ENCODE assay signal across 11 mouse cellular contexts in genomic region chr10:122800003-122800731, GRCm38 (mm10).
DNase-seq lines count a peak whose midpoint lies in the region; ATAC-seq and TF ChIP-seq lines count a peak whose summit lies in the region.
"Had no signal": no experiment of that assay in that cellular context is flagged by ENCODE, and none has a peak within 500 bp of the region (broad histone marks: within the 10 kb centered on the region; RNA-seq: fewer than 3 reads in every experiment).

No protein-coding gene starts in this region.

- H3K36me3 ChIP-seq in heart, embryonic 15.5 days: no peaks in the 10 kb centered on the region
- no peaks in the 10 kb centered on the region for H3K36me3 ChIP-seq in heart, embryonic 11.5 days (ENCODE audit: control insufficient read depth, insufficient read depth, low read length)
- no peaks in the 10 kb centered on the region for H3K36me3 ChIP-seq in heart, postnatal 0 days (replicated peaks; ENCODE audit: control insufficient read depth, insufficient read depth, low read length)

- no peak for TF ChIP-seq EP300 in heart, postnatal 0 days (IDR thresholded peaks at IDR 0.05; ENCODE audit: low read depth)

- H3K4me1 ChIP-seq in heart, embryonic 15.5 days (replicated peaks): peaks cover 15% of the 10 kb centered on the region
- H3K4me1 ChIP-seq in heart, embryonic 11.5 days (ENCODE audit: control insufficient read depth, insufficient read depth, low read length): 0 out of 2 replicates have a peak, but pooled peaks cover 5% of the 10 kb centered on the region
- H3K4me1 ChIP-seq in heart, postnatal 0 days (ENCODE audit: control insufficient read depth, insufficient read depth): no peaks in the 10 kb centered on the region

- ATAC-seq in heart, embryonic 15.5 days (replicated peaks; ENCODE audit: insufficient number of reproducible peaks, insufficient read depth, low FRiP score, low read depth): peak; percentile 65; the same call in 1 of the 2 replicates
- ATAC-seq in heart, embryonic 11.5 days (replicated peaks; ENCODE audit: insufficient number of reproducible peaks, low FRiP score, low TSS enrichment): no peak
- ATAC-seq in heart, postnatal 0 days (ENCODE audit: insufficient read depth, low read depth): peak; percentile 59; the same call in 1 of the 2 replicates

- no peak overlapping the region for H3K4me3 ChIP-seq in heart, embryonic 15.5 days
- H3K4me3 ChIP-seq in heart, embryonic 11.5 days (ENCODE audit: low read depth, low read length): no peak overlapping the region
- H3K4me3 ChIP-seq in heart, postnatal 0 days (ENCODE audit: low read depth, low read length): no peak overlapping the region

- no peak for DNase-seq in heart, postnatal 0 days (ENCODE audit: low spot score)
- DNase-seq in lung, postnatal 14 days: peak; percentile 35
- DNase-seq in thymus, adult 18-20 months: peak; percentile 76 to 88
- DNase-seq in c-Kit-positive CD71-positive TER-119-positive erythroid progenitor cells, embryonic 14.5 days (ENCODE audit: low spot score): no peak
- no peak for DNase-seq in left cerebral cortex, postnatal 14 days (ENCODE audit: low spot score in 2 of 2)
- no peak for DNase-seq in right cerebral cortex, postnatal 4 days
- DNase-seq: adrenal gland, adult 8-10 months; gastrocnemius, postnatal 25 days; retina, postnatal 1 day had no signal

- H3K27ac ChIP-seq in heart, embryonic 15.5 days: peak overlapping the region; percentile 32
- H3K27ac ChIP-seq in heart, embryonic 11.5 days (ENCODE audit: low read depth, low read length): no peak overlapping the region
- peak overlapping the region; percentile 62 for H3K27ac ChIP-seq in heart, postnatal 0 days (ENCODE audit: low read depth)

- intact Hi-C loops in left cerebral cortex, postnatal 14 days (cut with DNase I): no loop called here

- no peak overlapping the region for H3K9ac ChIP-seq in heart, embryonic 15.5 days
- no peak overlapping the region for H3K9ac ChIP-seq in heart, embryonic 11.5 days (ENCODE audit: low read depth, low read length)
- no peak overlapping the region for H3K9ac ChIP-seq in heart, postnatal 0 days (replicated peaks; ENCODE audit: low read depth, low read length)

- no peak overlapping the region for H3K4me2 ChIP-seq in heart, embryonic 15.5 days
- no peak overlapping the region for H3K4me2 ChIP-seq in heart, embryonic 11.5 days
- H3K4me2 ChIP-seq in heart, postnatal 0 days (ENCODE audit: low read depth, low read length): no peak overlapping the region

- H3K27me3 ChIP-seq in heart, embryonic 15.5 days: no peaks in the 10 kb centered on the region
- H3K27me3 ChIP-seq in heart, embryonic 11.5 days (ENCODE audit: control insufficient read depth, insufficient read depth, low read length): no peaks in the 10 kb centered on the region
- no peaks in the 10 kb centered on the region for H3K27me3 ChIP-seq in heart, postnatal 0 days (ENCODE audit: control insufficient read depth, insufficient read depth, low read length)

- no peaks in the 10 kb centered on the region for H3K9me3 ChIP-seq in heart, embryonic 15.5 days (replicated peaks)
- H3K9me3 ChIP-seq in heart, embryonic 11.5 days (replicated peaks; ENCODE audit: control insufficient read depth, low read length): no peaks in the 10 kb centered on the region
- H3K9me3 ChIP-seq in heart, postnatal 0 days (replicated peaks; ENCODE audit: control insufficient read depth, low read length): no peaks in the 10 kb centered on the region

- WGBS in heart, embryonic 15.5 days: 68% methylated on average over 19 of the region's 19 CpGs
- WGBS in heart, embryonic 11.5 days (ENCODE audit: insufficient replicate concordance): 71% methylated on average over 19 of the region's 19 CpGs
- WGBS in heart, postnatal 0 days: 70% methylated on average over 19 of the region's 19 CpGs

- no peak for TF ChIP-seq CTCF in heart, postnatal 0 days (IDR thresholded peaks at IDR 0.05; ENCODE audit: low read depth)

Comparison
In these comparisons a context has a peak if more than half of its experiments do, and no peak if none do; other contexts are left out.
1. DNase-seq: peak in lung, postnatal 14 days (single experiment) and thymus, adult 18-20 months (2 of 2); none in heart, postnatal 0 days (single experiment), c-Kit-positive CD71-positive TER-119-positive erythroid progenitor cells, embryonic 14.5 days (single experiment), left cerebral cortex, postnatal 14 days (0 of 2) and right cerebral cortex, postnatal 4 days (single experiment).